Mouse (Mus musculus) brain, embryonic 14.5 days (tissue): ENCODE data around the gene Rho.

Experiments used
- CTCF ChIP-seq: fragments of 200-500 bp; IDR thresholded peaks from 2 replicates; pipeline ENCODE4 v1.5.1; 2012; ENCODE audit warnings: inconsistent platforms, mild to moderate bottlenecking, moderate library complexity, borderline replicate concordance; ENCODE audit not compliant: insufficient read depth, insufficient read length; ENCODE audit errors: extremely low read depth
- POLR2A ChIP-seq: fragments of 200-500 bp; IDR thresholded peaks from 2 replicates; pipeline ENCODE4 v1.6.1; 2012; ENCODE audit warnings: mild to moderate bottlenecking, inconsistent platforms, borderline replicate concordance; ENCODE audit not compliant: poor library complexity, insufficient read depth, insufficient read length, severe bottlenecking; ENCODE audit errors: extremely low read depth

- TF ChIP-seq CTCF (no peak), POLR2A (no peak)
Measured at GRCm38 (mm10) chr6:115960322-115960721, 28.8 kb downstream of the Rho start.
